Mouse (Mus musculus) myocyte (in vitro differentiated cells): ENCODE data around the gene Msi2. TPM values are rescaled to one million over a fixed set of nuclear protein-coding genes. Genes with fewer than 3 reads are reported as not detected.

Experiments
- H3K27me3 ChIP-seq: one replicate; pipeline ENCODE4 v1.6.1; 2011; ENCODE audit not compliant: control insufficient read depth, insufficient read depth, insufficient read length
- H3K36me3 ChIP-seq: one replicate; pipeline ENCODE4 v1.6.1; 2011; ENCODE audit not compliant: control insufficient read depth, insufficient read depth
- H3K4me2 ChIP-seq: one replicate; pipeline ENCODE4 v1.6.1; 2011; ENCODE audit warnings: low read depth, control low read depth
- H3K4me3 ChIP-seq: one replicate; pipeline ENCODE4 v1.5.1; 2011; ENCODE audit warnings: mild to moderate bottlenecking, control low read depth, moderate library complexity
- H3K79me2 ChIP-seq: one replicate; pipeline ENCODE4 v1.6.1; 2011; ENCODE audit not compliant: control insufficient read depth, insufficient read depth
- H3ac ChIP-seq: one replicate; pipeline ENCODE4 v1.6.1; 2011; ENCODE audit not compliant: control insufficient read depth, insufficient read length
- CEBPB ChIP-seq: IDR thresholded peaks from 2 replicates; pipeline ENCODE4 v1.6.1; 2011; ENCODE audit warnings: mild to moderate bottlenecking, moderate library complexity; ENCODE audit not compliant: poor library complexity, insufficient read depth, severe bottlenecking
- E2F4 ChIP-seq: IDR thresholded peaks from one replicate; pipeline ENCODE4 v1.6.1; 2011; ENCODE audit warnings: mild to moderate bottlenecking, control low read depth, moderate library complexity; ENCODE audit not compliant: insufficient read depth
- MAX ChIP-seq: IDR thresholded peaks from one replicate; pipeline ENCODE4 v1.6.1; 2011; ENCODE audit warnings: low read depth, mild to moderate bottlenecking, control low read depth
- MYOD1 ChIP-seq, 3 experiments: IDR thresholded peaks; one replicate each; pipeline ENCODE4 v1.6.1; 2011; ENCODE audit warnings: control low read depth in 2 of 3, low read depth in 2 of 3, mild to moderate bottlenecking in 2 of 3, moderate library complexity in 1 of 3; ENCODE audit not compliant: insufficient read length in 2 of 3, control insufficient read depth in 1 of 3
- MYOG ChIP-seq, 3 experiments: IDR thresholded peaks; one replicate each; pipeline ENCODE4 v1.6.1; 2011; ENCODE audit warnings: control low read depth in 2 of 3, low read depth in 2 of 3, mild to moderate bottlenecking in 2 of 3; ENCODE audit not compliant: insufficient read length in 2 of 3, control insufficient read depth in 1 of 3, insufficient read depth in 1 of 3
- POLR2A ChIP-seq: IDR thresholded peaks from one replicate; pipeline ENCODE4 v1.6.1; 2011; ENCODE audit warnings: low read depth, mild to moderate bottlenecking, control low read depth, moderate library complexity; ENCODE audit not compliant: insufficient read length
- POLR2AphosphoS2 ChIP-seq: IDR thresholded peaks from one replicate; pipeline ENCODE4 v1.6.1; 2011; ENCODE audit warnings: low read depth, control low read depth; ENCODE audit not compliant: insufficient read length
- REST ChIP-seq: IDR thresholded peaks from one replicate; pipeline ENCODE4 v1.6.1; 2011; ENCODE audit warnings: mild to moderate bottlenecking, control low read depth, moderate library complexity; ENCODE audit not compliant: insufficient read depth, insufficient read length
- SRF ChIP-seq: IDR thresholded peaks from one replicate; pipeline ENCODE4 v1.6.1; 2011; ENCODE audit warnings: low read depth; ENCODE audit not compliant: control insufficient read depth, insufficient read length
- TCF12 ChIP-seq: IDR thresholded peaks from one replicate; pipeline ENCODE4 v1.6.1; 2011; ENCODE audit warnings: mild to moderate bottlenecking, control low read depth; ENCODE audit not compliant: poor library complexity, insufficient read depth, severe bottlenecking
- TCF3 ChIP-seq: IDR thresholded peaks from one replicate; pipeline ENCODE4 v1.6.1; 2011; ENCODE audit warnings: low read depth, control low read depth; ENCODE audit not compliant: insufficient read length
- USF1 ChIP-seq: IDR thresholded peaks from one replicate; pipeline ENCODE4 v1.6.1; 2011; ENCODE audit warnings: low read depth, mild to moderate bottlenecking, control low read depth, moderate library complexity
- polyA plus RNA-seq: library from polyadenylated mRNA; unstranded; fragments of >200 nt; fragmentation: generic; extraction: Trizol; gene quantifications from one replicate; pipeline ENCODE4 v1.2.1, GENCODE M21; 2012; ENCODE audit warnings: missing spikeins

Msi2 gene
- polyA plus RNA-seq, 1 experiment, result 37.9 TPM

DNA sequence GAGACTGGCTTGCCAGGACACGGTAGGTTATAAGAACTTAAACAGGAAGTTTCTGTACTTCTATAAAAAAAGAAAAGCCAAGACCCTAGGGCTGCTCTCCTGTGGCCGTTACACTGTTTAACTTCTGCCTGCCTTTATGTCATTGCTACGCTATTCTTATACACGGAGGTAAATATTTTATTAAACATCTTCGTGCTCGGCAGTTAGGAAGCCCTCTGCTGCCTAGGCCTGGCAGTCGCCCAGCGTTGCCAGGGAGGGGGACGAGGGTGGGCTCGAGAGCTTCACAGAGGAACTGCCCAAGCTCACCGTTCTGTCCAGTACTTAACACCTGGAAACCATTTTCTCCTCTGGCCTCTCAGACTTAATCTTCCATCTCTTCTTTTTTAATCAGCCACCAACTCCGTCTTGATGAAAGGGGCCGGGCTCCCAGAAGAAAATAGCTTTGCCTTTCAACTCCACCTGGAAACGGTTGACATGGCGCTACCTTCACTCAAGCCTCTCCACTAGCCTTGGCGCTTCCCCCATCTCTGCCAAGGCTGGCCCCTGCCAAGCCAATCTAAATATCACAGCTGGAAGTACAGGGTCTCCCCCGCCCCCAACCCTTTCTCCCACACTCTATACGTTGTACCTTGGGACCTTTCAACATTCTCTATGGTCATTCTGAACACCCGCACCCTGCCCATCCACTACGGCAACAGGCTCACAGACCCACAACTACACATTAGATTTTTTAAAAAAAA, 9.6 kb upstream of the Msi2 start:
- Histone ChIP-seq H3K79me2 (no peaks in the 10 kb centered on the region), H3K27me3 (no peaks in the 10 kb centered on the region), H3K4me3 (no peak overlapping the region), H3K36me3 (no peaks in the 10 kb centered on the region), H3ac (no peak overlapping the region), H3K4me2 (no peak overlapping the region)
- TF ChIP-seq MYOG (IDR thresholded peaks at IDR 0.05; ENCODE audit: control insufficient read depth in 1 of 3, insufficient read depth in 1 of 3, insufficient read length in 2 of 3, low read depth in 2 of 3) (no peak), TCF3 (no peak), USF1 (no peak), MAX (no peak), SRF (no peak), POLR2AphosphoS2 (no peak), TCF12 (no peak), REST (no peak), E2F4 (no peak), MYOD1 (IDR thresholded peaks at IDR 0.05; ENCODE audit: control insufficient read depth in 1 of 3, insufficient read length in 2 of 3, low read depth in 2 of 3) (no peak), POLR2A (no peak), CEBPB (no peak)

DNA sequence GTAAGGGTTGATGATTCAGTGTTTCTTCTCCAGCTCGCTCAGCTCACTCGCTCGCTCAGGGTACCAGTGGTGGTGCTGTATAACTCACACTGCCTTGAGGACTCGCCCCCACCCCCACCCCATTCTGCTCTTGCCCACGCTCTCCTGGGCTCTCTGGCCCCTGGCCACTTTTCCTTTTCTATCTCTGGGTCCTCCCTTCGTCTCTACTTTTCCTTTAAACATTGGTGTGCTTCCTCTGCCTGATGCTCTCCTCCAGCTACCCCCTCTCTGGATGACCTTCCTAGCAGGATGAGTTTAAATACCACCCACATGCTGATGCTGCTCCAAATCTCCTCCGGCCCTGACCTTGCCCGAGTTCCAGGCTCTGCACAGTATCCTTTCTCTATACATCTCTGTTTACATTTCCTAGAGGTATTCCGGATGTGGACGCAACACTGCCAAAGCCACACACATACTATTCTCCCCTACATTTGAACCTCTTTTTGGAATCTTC, 2.9 kb upstream of the Msi2 start:
- no peak overlapping the region for H3K4me2 ChIP-seq

DNA sequence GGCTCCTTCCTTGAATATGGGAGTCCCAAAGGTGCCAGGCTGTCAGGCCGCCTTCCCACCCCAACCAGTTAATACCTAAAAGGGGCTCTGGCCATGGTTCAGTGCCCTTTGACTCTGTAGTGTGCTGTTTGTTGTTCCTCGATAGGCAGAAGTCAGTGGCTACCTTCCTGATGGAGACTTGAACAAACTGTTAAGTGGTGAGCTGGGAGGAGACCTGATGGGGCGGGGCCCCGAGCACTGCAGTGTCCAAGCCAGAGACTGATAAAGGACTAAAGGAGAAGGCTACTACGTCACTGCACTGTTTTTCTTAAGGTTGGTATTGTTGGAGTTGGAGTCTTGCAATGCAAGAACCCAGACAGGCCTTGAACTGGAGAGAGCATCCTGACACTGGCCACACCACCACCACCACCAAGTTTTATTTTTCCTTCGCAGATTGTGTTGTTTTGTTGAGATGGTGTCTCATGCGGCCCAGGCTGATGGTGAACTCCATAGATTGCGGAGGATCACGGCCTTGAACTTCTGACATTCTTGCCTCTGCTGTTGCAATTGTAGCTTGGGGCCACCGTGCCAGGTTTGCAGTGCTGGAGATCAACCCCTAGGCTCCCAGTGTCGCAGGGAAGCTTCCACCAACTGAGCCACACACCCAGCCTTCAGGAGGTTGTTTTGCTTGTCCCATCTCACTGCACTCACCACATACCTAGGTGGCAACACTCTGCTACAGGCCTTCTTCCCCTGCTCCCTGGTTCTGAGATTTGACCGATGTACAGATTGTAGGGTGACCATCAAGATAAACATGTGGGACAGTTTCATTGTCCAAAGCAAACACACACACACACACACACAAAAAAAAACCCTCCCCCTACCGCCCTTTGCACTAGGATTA, 2.2 kb upstream of the Msi2 start:
- no peak overlapping the region for H3K4me3 ChIP-seq
- TF ChIP-seq USF1 (no peak), MYOG (IDR thresholded peaks at IDR 0.05; ENCODE audit: control insufficient read depth in 1 of 3, insufficient read depth in 1 of 3, insufficient read length in 2 of 3, low read depth in 2 of 3) (no peak), TCF12 (no peak), POLR2A (no peak), MAX (no peak), REST (no peak), POLR2AphosphoS2 (no peak)
- H3K36me3 ChIP-seq, result no peaks in the 10 kb centered on the region
- H3K4me2 ChIP-seq, result peak overlapping the region; percentile 87
- peaks cover 22% of the 10 kb centered on the region for H3K79me2 ChIP-seq
- no peak overlapping the region for H3ac ChIP-seq
- H3K27me3 ChIP-seq, result no peaks in the 10 kb centered on the region

More for the DNA sequence above, 2.9 kb upstream of the Msi2 start:
- Histone ChIP-seq H3ac (no peak overlapping the region), H3K4me3 (no peak overlapping the region), H3K79me2 (peaks cover 15% of the 10 kb centered on the region), H3K27me3 (no peaks in the 10 kb centered on the region), H3K36me3 (no peaks in the 10 kb centered on the region)
- TF ChIP-seq MYOG (IDR thresholded peaks at IDR 0.05; ENCODE audit: control insufficient read depth in 1 of 3, insufficient read depth in 1 of 3, insufficient read length in 2 of 3, low read depth in 2 of 3) (no peak), MYOD1 (IDR thresholded peaks at IDR 0.05; ENCODE audit: control insufficient read depth in 1 of 3, insufficient read length in 2 of 3, low read depth in 2 of 3) (no peak), E2F4 (no peak), TCF3 (no peak), USF1 (no peak), CEBPB (no peak)

GRCm38 (mm10) chr11:88719601-88720000, 1.3 kb upstream of the Msi2 start:
- Histone ChIP-seq H3K36me3 (peaks cover 4% of the 10 kb centered on the region), H3K27me3 (no peaks in the 10 kb centered on the region), H3K79me2 (peaks cover 31% of the 10 kb centered on the region), H3K4me3 (peak overlapping the region; percentile 63), H3ac (no peak overlapping the region), H3K4me2 (peak overlapping the region; percentile 87)
- TF ChIP-seq E2F4 (no peak), MAX (no peak)
